Mouse (Mus musculus) B cell, adult 62 days (primary cell): ENCODE measurements around the gene Wdr6. TPM values are rescaled to one million over a fixed set of nuclear protein-coding genes. Genes with fewer than 3 reads are reported as not detected.

Experiments
- total RNA-seq: library from RNA; stranded (reverse); gene quantifications from 4 replicates; pipeline ENCODE4 v1.2.4, GENCODE M21; 2023

Wdr6 gene
- 40.1 to 42.8 TPM (median 42.0 TPM) in 4 replicates for total RNA-seq

GRCm38 (mm10) chr9:108578545-108579343 is at the start of gene Wdr6:
Gene Wdr6 (minus strand): TSS chr9:108578739.

GRCm38 (mm10) chr9:108596998-108597764 is 18.6 kb upstream of the Wdr6 start, which contains the start of gene P4htm:
Gene P4htm (minus strand): TSS chr9:108597667.

GRCm38 (mm10) chr9:108569381-108570206 is 8.9 kb downstream of the Wdr6 start, which contains the start of gene Dalrd3:
Gene Dalrd3 (plus strand): TSS chr9:108569886.

GRCm38 (mm10) chr9:108566815-108567776 is 11.4 kb downstream of the Wdr6 start, which contains the start of gene Ndufaf3:
Gene Ndufaf3 (minus strand): TSS chr9:108567434.

GRCm38 (mm10) chr9:108560227-108560841 is 18.2 kb downstream of the Wdr6 start, which contains the start of gene Impdh2:
Gene Impdh2 (plus strand): TSS chr9:108560286.

Other genes with a start within 250 kb of the Wdr6 start
- 310 to 331 TPM (median 320 TPM) in 4 replicates for gene Gpx1, start 239.8 kb downstream of the Wdr6 start, total RNA-seq
- gene Usp4, start 230.9 kb downstream of the Wdr6 start, total RNA-seq, result 176 to 184 TPM (median 183 TPM) in 4 replicates
- 4.1 to 6.6 TPM (median 5.6 TPM) in 4 replicates for gene 1700102P08Rik, start 185.9 kb downstream of the Wdr6 start, total RNA-seq
- not detected in 4 replicates for gene Ccdc36, start 150.3 kb downstream of the Wdr6 start, total RNA-seq
- gene BC048562, start 142.3 kb downstream of the Wdr6 start, total RNA-seq, result not detected in 4 replicates
- 21.9 to 31.4 TPM (median 28.3 TPM) in 4 replicates for gene Ccdc71, start 118.2 kb downstream of the Wdr6 start, total RNA-seq
- gene Klhdc8b, start 117.2 kb downstream of the Wdr6 start, total RNA-seq, result 2.1 to 5.2 TPM (median 3.3 TPM) in 4 replicates
- gene Lamb2, start 99.0 kb downstream of the Wdr6 start, total RNA-seq, result 0.13 to 0.83 TPM (median 0.24 TPM) in 3 of 4 replicates, not detected in the other
- 287 to 325 TPM (median 308 TPM) in 4 replicates for gene Usp19, start 88.1 kb downstream of the Wdr6 start, total RNA-seq
- 173 to 207 TPM (median 195 TPM) in 4 replicates for gene Qars, start 71.0 kb downstream of the Wdr6 start, total RNA-seq
- gene Qrich1, start 61.9 kb downstream of the Wdr6 start, total RNA-seq, result 219 to 250 TPM (median 225 TPM) in 4 replicates
- gene Impdh2, start 18.5 kb downstream of the Wdr6 start, total RNA-seq, result 174 to 207 TPM (median 193 TPM) in 4 replicates
- gene Ndufaf3, start 11.3 kb downstream of the Wdr6 start, total RNA-seq, result 24.6 to 30.8 TPM (median 25.4 TPM) in 4 replicates
- 79.6 to 104 TPM (median 84.6 TPM) in 4 replicates for gene Dalrd3, start 8.9 kb downstream of the Wdr6 start, total RNA-seq
- 4.0 to 6.6 TPM (median 5.5 TPM) in 4 replicates for gene P4htm, start 18.9 kb upstream of the Wdr6 start, total RNA-seq
- gene Arih2, start 70.6 kb upstream of the Wdr6 start, total RNA-seq, result 165 to 172 TPM (median 168 TPM) in 4 replicates
- 15.5 to 20.3 TPM (median 17.4 TPM) in 4 replicates for gene Slc25a20, start 83.3 kb upstream of the Wdr6 start, total RNA-seq
- gene Prkar2a, start 110.6 kb upstream of the Wdr6 start, total RNA-seq, result 5.8 to 11.4 TPM (median 8.9 TPM) in 4 replicates
- 60.1 to 74.0 TPM (median 66.7 TPM) in 4 replicates for gene Ip6k2, start 205.1 kb upstream of the Wdr6 start, total RNA-seq
- gene Nckipsd, start 229.6 kb upstream of the Wdr6 start, total RNA-seq, result 13.4 to 16.4 TPM (median 15.0 TPM) in 4 replicates
- 0.06 to 0.69 TPM (median 0.46 TPM) in 3 of 4 replicates, not detected in the other for gene Celsr3, start 247.6 kb upstream of the Wdr6 start, total RNA-seq